24 mouse cellular contexts compared by ENCODE assay signal in genomic region chr17:83101035-83101434, GRCm38 (mm10).
A peak's percentile ranks its signal among the peaks of the same experiment; 100 is the strongest.
DNase-seq lines count a peak whose midpoint lies in the region; ATAC-seq and TF ChIP-seq lines count a peak whose summit lies in the region.
"Had no signal": no experiment of that assay in that cellular context is flagged by ENCODE, and none has a peak within 500 bp of the region (broad histone marks: within the 10 kb centered on the region; RNA-seq: fewer than 3 reads in every experiment).

No protein-coding gene starts in this region.

- TF ChIP-seq POLR2A in limb, embryonic 14.5 days (IDR thresholded peaks at IDR 0.05; ENCODE audit: borderline replicate concordance, extremely low read depth, insufficient read depth, insufficient read length) = no peak

- H3K4me3 ChIP-seq in lung, embryonic 14.5 days (ENCODE audit: low read depth, low read length) = no peak overlapping the region
- H3K4me3 ChIP-seq in limb, embryonic 14.5 days (replicated peaks; ENCODE audit: low read length) = no peak overlapping the region
- H3K4me3 ChIP-seq: embryonic facial prominence, embryonic 12.5 days; heart, embryonic 12.5 days; left cerebral cortex, adult 2 months; lung, embryonic 15.5 days; midbrain, embryonic 10.5 days had no signal

- 46% methylated on average over 7 of the region's 7 CpGs for WGBS in lung, embryonic 14.5 days
- WGBS in limb, embryonic 14.5 days = 21% methylated on average over 7 of the region's 7 CpGs

- DNase-seq in embryo, embryonic 10 days (ENCODE audit: low spot score) = peak; percentile 55
- no peak for DNase-seq in embryo, embryonic 10.5 days (ENCODE audit: low spot score)
- no peak for DNase-seq in lung, embryonic 14.5 days
- DNase-seq in lung, postnatal 10 days = no peak
- DNase-seq in limb, embryonic 14.5 days (ENCODE audit: low spot score) = no peak
- no peak for DNase-seq in left cerebral cortex, adult 9 months (ENCODE audit: low spot score in 2 of 2)
- no peak for DNase-seq in cerebellum, postnatal 25 days
- DNase-seq: adrenal gland, postnatal 10 days; cerebellum, adult 2 months; cerebellum, postnatal 36 days; forebrain, postnatal 0 days; heart, postnatal 10 days; kidney, postnatal 4 days; lung, postnatal 4 days; thymus, adult 18-20 months; thymus, postnatal 36 days had no signal

- no peaks in the 10 kb centered on the region for H3K36me3 ChIP-seq in lung, embryonic 14.5 days (ENCODE audit: insufficient read depth)
- H3K36me3 ChIP-seq in limb, embryonic 14.5 days (ENCODE audit: control insufficient read depth, insufficient read depth, low read length) = no peaks in the 10 kb centered on the region
- H3K36me3 ChIP-seq: embryonic facial prominence, embryonic 12.5 days; heart, embryonic 12.5 days; lung, embryonic 15.5 days; midbrain, embryonic 10.5 days had no signal

- no peaks in the 10 kb centered on the region for H3K9me3 ChIP-seq in lung, embryonic 14.5 days (ENCODE audit: low read depth, low read length)
- no peaks in the 10 kb centered on the region; the same call in 1 of the 2 replicates for H3K9me3 ChIP-seq in limb, embryonic 14.5 days (ENCODE audit: control insufficient read depth, low read length)
- H3K9me3 ChIP-seq: embryonic facial prominence, embryonic 12.5 days; lung, embryonic 15.5 days; midbrain, embryonic 10.5 days had no signal

- H3K4me2 ChIP-seq in lung, embryonic 14.5 days = no peak overlapping the region
- H3K4me2 ChIP-seq in limb, embryonic 14.5 days (replicated peaks; ENCODE audit: low read depth, low read length, severe bottlenecking) = no peak overlapping the region
- H3K4me2 ChIP-seq: embryonic facial prominence, embryonic 12.5 days; heart, embryonic 12.5 days; lung, embryonic 15.5 days had no signal

- 0 out of 2 replicates have a peak, but pooled peaks cover 7% of the 10 kb centered on the region for H3K4me1 ChIP-seq in lung, embryonic 14.5 days (ENCODE audit: insufficient read depth)
- peaks cover 32% of the 10 kb centered on the region for H3K4me1 ChIP-seq in limb, embryonic 14.5 days (ENCODE audit: control insufficient read depth, insufficient read depth, low read length)

- no peak overlapping the region for H3K9ac ChIP-seq in lung, embryonic 14.5 days
- no peak overlapping the region for H3K9ac ChIP-seq in limb, embryonic 14.5 days (ENCODE audit: low read depth, low read length, severe bottlenecking)
- H3K9ac ChIP-seq: embryonic facial prominence, embryonic 12.5 days; forebrain, postnatal 0 days; heart, embryonic 12.5 days; liver, embryonic 14.5 days; lung, embryonic 15.5 days had no signal

- TF ChIP-seq CTCF in lung, embryonic 14.5 days (IDR thresholded peaks at IDR 0.05; ENCODE audit: low read depth) = no peak

- ATAC-seq in lung, embryonic 14.5 days (ENCODE audit: insufficient read depth) = 0 out of 2 replicates have a peak, but pooled peaks have one; percentile 30
- no peak for ATAC-seq in limb, embryonic 14.5 days (ENCODE audit: low FRiP score, low read depth)
- ATAC-seq: forebrain, postnatal 0 days; hindbrain, postnatal 0 days; intestine, embryonic 16.5 days had no signal

- no peaks in the 10 kb centered on the region for H3K27me3 ChIP-seq in lung, embryonic 14.5 days (ENCODE audit: insufficient read depth, low read length)
- peaks cover 8% of the 10 kb centered on the region; the same call in 1 of the 2 replicates for H3K27me3 ChIP-seq in limb, embryonic 14.5 days (ENCODE audit: control insufficient read depth, insufficient read depth, low read length)
- H3K27me3 ChIP-seq: lung, embryonic 15.5 days had no signal

- no peak overlapping the region for H3K27ac ChIP-seq in lung, embryonic 14.5 days (ENCODE audit: low read depth)
- 0 out of 2 replicates have a peak overlapping the region, but pooled peaks have one; percentile 0 for H3K27ac ChIP-seq in limb, embryonic 14.5 days (replicated peaks; ENCODE audit: low read depth, low read length)
- H3K27ac ChIP-seq: embryonic facial prominence, embryonic 12.5 days; hindbrain, postnatal 0 days; left cerebral cortex, adult 2 months; liver, embryonic 14.5 days; lung, embryonic 15.5 days; midbrain, embryonic 10.5 days had no signal
